Mouse (Mus musculus): Measurements from ENCODE around the gene Tas2r134.
A peak's percentile ranks its signal among the peaks of the same experiment; 100 is the strongest.

The Tas2r134 gene

DNA sequence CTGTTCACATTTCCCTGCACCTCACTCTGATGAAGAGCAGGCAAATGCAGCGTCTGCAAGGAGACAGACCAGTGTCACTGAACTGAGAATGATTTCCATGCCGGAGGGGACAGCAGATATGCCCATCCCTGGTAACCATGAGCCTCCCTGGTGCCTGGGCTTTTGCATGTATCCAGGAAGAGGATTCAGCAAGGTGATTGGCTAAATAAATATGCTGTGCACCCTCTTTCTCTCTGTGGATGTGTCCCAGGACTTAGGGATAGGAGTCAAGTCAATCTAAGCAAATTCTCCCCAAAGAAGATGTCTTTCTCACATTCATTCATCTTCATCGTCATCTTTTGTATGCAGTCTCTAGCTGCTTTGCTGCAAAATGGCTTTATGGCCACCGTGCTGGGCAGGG is at the start of gene Tas2r134:
Tas2r134 (plus strand) TSS at position 301 of the 400 bp plus-strand sequence.
- DNase-seq (ENCODE audit: low read depth, low spot score), result no peak

DNA sequence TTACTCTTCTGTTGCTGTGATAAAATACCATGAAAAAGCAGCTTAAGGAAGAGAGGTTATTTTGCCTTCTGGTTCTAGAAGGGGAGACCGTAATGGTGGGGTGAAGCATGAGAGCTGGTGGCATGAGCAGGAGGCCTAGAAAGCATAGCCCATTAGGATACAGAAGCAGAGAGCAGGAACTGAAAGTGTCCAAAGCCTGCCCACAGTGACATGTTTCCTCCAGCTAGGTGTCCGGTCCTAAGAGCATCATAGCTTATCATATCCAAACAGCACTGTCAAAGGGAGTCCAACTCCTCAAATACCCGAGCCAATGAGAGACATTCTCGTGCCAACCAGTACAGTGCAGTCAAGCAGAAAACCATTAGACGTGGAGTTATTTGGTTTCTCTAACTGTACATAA is 47.5 kb upstream of the Tas2r134 start:
- DNase-seq (ENCODE audit: low read depth, low spot score), result no peak

GRCm38 (mm10) chr2:51584050-51585046 is 43.0 kb upstream of the Tas2r134 start:
- DNase-seq (ENCODE audit: low read depth, low spot score), result no peak

DNA sequence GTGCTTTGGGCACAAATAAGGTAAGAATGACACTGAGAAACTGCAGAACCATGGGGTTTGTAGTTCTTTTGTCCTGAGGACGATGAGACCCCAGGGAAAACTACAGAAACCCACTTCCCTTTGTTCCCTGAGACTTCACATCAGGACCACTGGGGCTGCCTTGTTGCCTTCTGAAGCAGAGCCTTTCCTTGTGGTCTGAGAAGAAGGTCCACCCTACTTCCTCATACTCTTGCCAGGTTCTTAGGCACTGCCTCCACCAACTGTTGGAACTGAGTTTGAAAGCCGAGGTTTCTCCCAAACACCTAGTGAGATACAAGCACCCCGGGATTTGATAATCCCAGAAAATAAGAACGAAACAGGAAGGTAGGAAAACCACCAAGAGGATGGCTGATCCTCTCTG is 39.0 kb upstream of the Tas2r134 start:
- DNase-seq (ENCODE audit: low read depth, low spot score), result no peak

GRCm38 (mm10) chr2:51588895-51589294 is 38.4 kb upstream of the Tas2r134 start:
- no peak for DNase-seq (ENCODE audit: low read depth, low spot score)

DNA sequence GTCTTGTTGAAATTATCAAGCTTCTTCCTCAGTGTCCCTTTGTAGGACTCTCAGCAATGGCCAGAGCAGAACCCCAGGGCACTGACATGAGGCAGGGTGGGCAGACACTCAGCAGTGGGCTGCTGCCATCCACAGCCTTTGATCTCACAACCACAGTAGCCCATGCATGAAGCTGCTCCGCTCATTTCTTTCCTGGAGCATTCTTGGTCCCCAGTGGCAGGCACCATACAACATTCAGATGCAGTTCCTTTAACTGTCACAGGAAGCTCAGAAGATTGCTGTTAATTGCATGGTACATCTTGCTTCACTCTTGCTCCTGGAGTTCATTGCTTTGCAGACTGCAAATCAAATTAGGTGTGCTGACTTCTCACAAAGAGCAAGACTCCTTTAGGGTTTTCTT is 37.7 kb upstream of the Tas2r134 start:
- DNase-seq (ENCODE audit: low read depth, low spot score), result no peak

- no peak for DNase-seq (ENCODE audit: low read depth, low spot score)
Observed at GRCm38 (mm10) chr2:51590308-51590707, 37.0 kb upstream of the Tas2r134 start.

DNA sequence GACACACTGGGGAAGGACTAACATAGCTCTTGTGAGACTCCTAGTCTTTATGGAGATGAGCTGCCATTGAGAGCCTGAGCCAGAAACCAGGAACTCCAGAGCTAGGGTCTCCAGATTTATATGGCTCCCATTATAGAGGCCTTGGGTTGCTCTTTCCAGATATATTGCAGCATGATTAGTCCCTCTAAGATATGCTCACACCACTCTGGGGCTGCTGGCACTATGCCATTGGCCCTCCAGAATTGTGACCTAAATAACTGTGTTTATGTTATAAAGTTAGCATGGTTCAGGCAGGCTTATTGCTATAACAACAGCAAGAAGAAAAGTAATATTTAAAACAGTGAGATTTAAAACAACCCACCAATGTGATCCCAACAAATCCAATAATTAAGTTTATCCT is 35.2 kb upstream of the Tas2r134 start:
- no peak for DNase-seq (ENCODE audit: low read depth, low spot score)

GRCm38 (mm10) chr2:51599473-51600201 is 27.7 kb upstream of the Tas2r134 start:
- peak; percentile 31 for DNase-seq (ENCODE audit: low read depth, low spot score)

DNA sequence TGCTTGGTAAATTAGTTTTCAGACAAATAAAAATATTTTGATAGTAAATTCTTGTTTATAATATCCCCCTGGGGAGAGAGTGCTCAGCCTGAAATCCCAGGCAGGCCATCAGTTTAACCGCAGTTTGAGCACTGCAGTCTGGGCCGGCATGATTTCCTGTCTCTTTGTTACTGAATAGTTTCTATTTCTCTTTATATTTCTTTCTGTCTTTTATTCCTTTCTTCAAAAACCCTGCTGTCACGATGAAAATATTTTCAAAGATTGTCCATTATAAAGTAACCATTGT is 27.2 kb upstream of the Tas2r134 start:
- DNase-seq (ENCODE audit: low read depth, low spot score), result no peak

GRCm38 (mm10) chr2:51600873-51601272 is 26.4 kb upstream of the Tas2r134 start:
- no peak for DNase-seq (ENCODE audit: low read depth, low spot score)

GRCm38 (mm10) chr2:51610305-51610704 is 17.0 kb upstream of the Tas2r134 start:
- DNase-seq (ENCODE audit: low read depth, low spot score), result peak; percentile 23

DNA sequence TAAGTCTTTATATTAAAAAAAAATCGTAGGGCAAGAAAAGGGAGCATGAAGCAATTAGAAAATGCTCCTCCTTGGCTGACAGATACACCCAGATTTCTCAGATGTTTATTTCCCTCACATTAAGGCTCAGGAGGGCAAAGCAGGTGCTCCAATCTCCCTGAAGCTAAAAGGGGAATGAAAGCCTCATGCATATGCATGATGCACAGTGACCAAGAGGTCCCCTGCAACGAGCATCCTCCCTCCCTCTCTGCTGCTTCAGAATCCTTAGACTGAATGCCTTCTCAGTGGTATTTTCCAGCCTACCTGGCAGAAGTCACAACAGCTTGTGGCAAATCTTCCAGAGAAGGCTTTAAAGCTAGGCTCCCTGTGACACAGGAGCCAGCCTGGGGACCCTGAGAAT is 16.4 kb upstream of the Tas2r134 start:
- no peak for DNase-seq (ENCODE audit: low read depth, low spot score)

- no peak for DNase-seq (ENCODE audit: low read depth, low spot score)
Observed at GRCm38 (mm10) chr2:51613716-51614115, 13.6 kb upstream of the Tas2r134 start.

GRCm38 (mm10) chr2:51621931-51622330 is 5.4 kb upstream of the Tas2r134 start:
- no peak for DNase-seq (ENCODE audit: low read depth, low spot score)

GRCm38 (mm10) chr2:51626007-51626406 is 1.3 kb upstream of the Tas2r134 start:
- DNase-seq (ENCODE audit: low read depth, low spot score), result no peak

GRCm38 (mm10) chr2:51631428-51631827 is 4.1 kb downstream of the Tas2r134 start:
- no peak for DNase-seq (ENCODE audit: low read depth, low spot score)

DNA sequence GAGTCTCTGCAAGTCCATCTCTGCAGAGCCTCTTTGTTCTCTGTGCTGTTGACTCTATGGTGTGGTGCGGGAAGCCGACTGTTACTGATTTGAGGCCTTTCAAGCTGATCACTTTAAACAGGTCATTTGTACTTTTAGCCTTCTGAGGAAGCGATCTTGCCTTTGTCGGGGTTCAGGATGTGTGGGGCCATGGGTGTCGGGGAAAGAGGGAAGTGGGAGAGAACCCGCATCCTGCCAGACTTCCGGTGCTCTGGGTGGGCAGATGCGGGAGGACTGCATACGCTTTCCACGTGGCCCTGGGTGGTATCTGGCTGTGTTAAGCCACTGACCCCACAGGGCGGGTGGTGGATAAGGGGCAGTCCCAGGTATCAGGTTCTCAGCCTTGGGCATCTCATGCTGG is 10.4 kb downstream of the Tas2r134 start:
- DNase-seq (ENCODE audit: low read depth, low spot score), result no peak

DNA sequence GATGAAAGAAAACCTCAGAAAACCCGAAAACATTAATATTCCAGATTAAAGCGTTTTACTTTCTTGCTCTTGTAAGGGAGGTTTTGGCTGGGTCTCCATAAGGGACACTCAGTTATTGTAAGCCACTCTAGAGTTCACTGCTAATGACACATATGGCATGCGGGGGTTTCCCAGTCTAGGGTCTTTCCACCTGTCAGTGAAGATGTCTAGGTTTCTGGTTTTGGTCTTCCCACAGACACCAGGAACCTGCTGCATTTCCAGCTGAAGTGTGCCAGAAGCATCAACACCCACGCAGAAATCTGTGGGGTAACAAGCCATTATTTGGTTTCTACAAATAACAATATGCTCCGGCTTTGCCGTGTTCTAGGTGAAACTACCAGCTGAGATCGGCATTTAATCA is 14.3 kb downstream of the Tas2r134 start:
- peak; percentile 21 for DNase-seq (ENCODE audit: low read depth, low spot score)

GRCm38 (mm10) chr2:51643244-51644139 is 16.2 kb downstream of the Tas2r134 start:
- no peak for DNase-seq (ENCODE audit: low read depth, low spot score)

DNA sequence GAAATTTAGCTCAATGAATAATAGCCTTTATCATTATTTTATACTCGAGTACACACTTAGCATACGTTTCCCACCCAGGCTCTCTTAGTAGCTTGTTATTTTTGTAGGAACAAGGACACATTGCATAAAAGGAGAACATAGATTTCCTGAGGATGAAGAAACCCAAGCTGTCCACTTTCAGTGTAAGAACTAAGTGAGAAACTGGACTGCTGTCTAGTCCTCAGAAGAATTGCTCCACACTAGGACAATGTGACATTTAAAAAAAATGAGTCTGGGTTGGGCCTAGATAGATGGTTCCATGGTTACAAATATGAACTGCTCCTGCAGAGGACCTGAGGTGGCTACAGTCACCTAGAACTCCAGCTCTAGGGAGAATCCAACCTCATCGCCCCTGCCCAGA is 20.7 kb downstream of the Tas2r134 start:
- no peak for DNase-seq (ENCODE audit: low read depth, low spot score)

DNA sequence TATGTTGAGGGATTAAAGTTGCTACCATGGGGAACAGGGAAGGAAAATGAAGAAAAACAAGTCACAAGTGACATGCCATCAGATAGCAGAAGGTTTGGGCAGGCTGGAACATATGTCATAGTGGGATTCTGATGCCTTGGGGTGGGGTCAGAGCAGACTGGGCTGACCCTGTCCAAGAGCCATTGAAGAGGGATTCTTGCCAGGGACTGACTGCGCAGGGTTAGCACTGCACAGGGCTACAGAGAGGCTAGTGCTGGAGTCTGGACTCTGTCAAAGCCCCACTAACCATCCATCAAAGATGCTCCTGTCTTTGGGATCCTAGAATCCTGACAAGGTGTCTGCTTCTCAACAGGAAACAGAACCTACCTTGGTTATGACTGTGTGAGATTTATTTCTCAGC is 22.6 kb downstream of the Tas2r134 start:
- DNase-seq (ENCODE audit: low read depth, low spot score), result no peak

All from brain, adult 2 months (tissue).